Mouse (Mus musculus): ENCODE data around the gene Adamts10.

Adamts10 gene

GRCm38 (mm10) chr17:33523918-33524755 lies at the start of gene Adamts10:
TSS of gene Adamts10 (plus strand) at chr17:33524204.
- peak; percentile 90 for DNase-seq (ENCODE audit: low read depth)

DNA sequence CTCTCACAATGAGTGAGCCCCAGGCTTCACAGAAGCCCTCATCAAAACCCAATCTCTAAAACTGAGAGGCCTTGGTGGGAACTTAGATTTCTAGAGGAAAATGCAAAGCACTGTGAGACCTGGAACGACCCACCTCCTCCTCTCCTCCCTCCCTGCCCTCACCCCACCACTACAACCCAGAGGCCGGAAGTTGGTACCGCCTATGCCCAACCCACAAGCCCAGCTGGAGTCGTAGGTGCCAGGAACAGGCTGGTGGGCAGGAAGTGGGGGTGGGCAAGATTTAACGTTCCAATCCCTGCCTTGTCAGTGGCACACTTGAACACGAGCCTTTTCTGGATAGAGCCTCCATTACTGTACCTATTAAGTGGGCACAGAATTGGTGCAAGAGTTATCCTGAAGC lies 40.0 kb upstream of the Adamts10 start:
- peak; percentile 66 for DNase-seq (ENCODE audit: low read depth)

GRCm38 (mm10) chr17:33487211-33487610 lies 36.8 kb upstream of the Adamts10 start:
- no peak for DNase-seq (ENCODE audit: low read depth)

GRCm38 (mm10) chr17:33487652-33488051 lies 36.4 kb upstream of the Adamts10 start:
- DNase-seq (ENCODE audit: low read depth) = no peak

- no peak for DNase-seq (ENCODE audit: low read depth)
Observed at GRCm38 (mm10) chr17:33491371-33491770, 32.6 kb upstream of the Adamts10 start.

GRCm38 (mm10) chr17:33493065-33493464 lies 30.9 kb upstream of the Adamts10 start:
- peak; percentile 71 for DNase-seq (ENCODE audit: low read depth)

DNA sequence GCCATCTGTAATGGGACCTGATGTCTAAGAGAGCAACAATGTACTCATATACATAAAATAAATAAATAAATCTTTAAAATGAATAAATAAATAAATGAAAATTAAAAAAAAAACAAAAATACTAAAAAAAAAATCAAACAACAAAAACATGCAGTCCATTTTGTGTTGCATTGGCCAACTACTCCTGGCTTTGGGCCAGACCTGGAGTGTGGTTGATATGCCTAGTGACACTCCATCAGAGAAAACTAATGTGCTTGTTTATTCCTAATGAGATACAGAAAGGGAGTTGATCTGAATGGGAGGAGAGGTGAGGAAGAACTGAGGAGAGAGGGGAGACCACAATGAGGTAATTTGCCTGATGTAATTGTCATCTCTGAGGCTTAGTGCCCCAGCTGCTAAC lies 29.4 kb upstream of the Adamts10 start:
- peak; percentile 6 for DNase-seq (ENCODE audit: low read depth)

GRCm38 (mm10) chr17:33498918-33499317 lies 25.1 kb upstream of the Adamts10 start:
- no peak for DNase-seq (ENCODE audit: low read depth)

DNA sequence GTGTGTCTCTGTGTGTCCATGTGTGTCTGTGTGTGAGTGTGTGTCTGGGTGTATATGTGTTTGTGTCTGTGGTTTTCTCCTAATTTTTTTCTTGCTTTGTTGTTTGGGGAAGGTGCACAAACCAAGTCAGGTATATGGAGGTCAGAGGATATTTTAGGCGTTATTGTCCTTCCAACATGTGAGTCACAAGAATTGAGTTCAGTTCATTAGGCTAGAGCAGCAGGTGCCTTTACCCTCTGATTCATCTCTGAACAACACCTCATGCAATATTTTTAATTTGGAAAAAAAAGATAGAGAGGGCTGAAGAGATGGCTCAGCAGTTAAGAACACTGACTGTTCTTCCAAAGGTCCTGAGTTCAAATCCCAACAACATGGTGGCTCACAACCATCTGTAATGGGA lies 15.6 kb upstream of the Adamts10 start:
- no peak for DNase-seq (ENCODE audit: low read depth)

DNA sequence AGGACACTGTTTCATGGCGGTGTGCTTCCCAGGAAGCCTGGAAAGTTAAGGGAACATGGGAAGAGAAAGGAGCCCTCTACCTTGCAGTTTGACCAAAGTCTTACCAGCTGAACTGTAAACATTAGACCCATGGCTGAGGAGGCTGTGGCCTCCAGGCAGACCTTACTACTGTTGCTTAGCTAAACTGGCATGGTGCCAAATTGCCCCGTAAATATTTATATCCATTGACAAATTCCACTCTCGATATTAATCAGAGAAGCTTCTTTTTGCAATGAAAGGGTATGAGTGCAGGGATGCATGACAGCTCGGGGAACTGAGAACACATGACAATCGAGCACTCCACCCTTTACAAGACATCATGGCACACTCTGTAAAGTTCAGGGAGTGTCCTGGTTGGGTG lies 13.8 kb upstream of the Adamts10 start:
- DNase-seq (ENCODE audit: low read depth) = no peak

DNA sequence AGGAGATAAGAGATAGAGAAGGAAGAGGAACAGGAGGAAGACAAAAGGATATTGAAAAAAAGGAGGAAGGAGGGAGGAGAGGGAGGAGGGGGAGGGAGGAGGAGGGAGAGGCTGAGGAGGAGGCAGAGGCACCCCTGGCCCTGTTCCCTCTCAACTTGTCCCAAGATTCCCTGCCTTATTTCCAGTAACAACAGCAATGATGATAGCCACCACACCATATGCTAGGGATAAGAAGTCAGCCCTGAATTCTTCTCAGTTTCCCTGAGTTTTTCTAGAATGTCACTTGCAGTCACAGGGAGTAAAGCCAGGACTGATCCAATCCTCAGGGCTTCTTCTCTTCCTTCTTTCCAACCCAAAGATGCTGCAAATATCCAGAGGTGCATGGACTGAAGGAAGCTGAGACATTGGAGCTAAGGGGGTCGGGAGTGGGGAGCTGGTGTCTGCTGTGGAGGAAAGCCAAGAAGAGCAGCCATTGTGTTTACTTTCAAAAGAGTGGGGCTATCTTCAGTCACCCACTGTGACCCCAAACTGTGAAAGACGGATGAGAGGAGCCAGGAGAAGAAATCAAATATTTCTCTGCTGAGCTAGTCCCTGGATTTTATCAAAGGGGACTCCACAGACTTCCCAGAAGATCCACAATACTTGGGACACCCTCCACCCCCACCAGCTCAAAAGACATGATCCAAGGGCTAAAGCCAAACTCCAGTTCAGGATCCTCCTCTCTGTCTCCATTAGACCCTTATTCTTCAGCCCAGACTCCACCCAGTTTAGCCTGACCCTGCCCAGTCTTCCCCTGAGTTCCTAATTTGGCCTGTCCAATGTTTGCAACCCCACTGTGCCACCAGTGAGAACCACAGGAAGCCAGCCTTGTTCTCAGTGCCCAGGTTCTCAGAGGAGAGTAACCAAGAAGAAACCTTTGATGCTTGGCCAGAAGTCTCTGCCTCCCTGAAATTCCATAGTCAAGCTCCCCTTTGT lies 11.3 kb upstream of the Adamts10 start:
- no peak for DNase-seq (ENCODE audit: low read depth)

DNA sequence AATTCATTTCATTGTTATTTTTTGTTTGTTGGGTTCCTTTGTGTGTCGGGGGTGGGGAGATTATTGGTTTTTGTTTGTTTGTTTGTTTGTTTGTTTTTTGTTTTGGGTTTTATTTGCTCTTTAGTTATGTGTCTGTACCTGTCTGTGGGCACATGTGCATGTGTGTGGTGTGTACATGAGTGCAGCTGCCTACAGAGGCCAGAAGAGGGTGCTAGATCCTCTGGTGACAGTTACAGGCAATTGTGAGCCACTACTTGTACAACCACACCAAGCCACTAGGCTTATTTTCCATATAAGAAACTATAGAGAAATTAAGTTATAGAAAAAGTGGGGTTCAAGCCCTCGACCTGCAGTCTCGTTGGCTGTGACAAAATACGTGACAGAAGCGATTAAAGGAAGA lies 10.1 kb upstream of the Adamts10 start:
- DNase-seq (ENCODE audit: low read depth) = peak; percentile 80

DNA sequence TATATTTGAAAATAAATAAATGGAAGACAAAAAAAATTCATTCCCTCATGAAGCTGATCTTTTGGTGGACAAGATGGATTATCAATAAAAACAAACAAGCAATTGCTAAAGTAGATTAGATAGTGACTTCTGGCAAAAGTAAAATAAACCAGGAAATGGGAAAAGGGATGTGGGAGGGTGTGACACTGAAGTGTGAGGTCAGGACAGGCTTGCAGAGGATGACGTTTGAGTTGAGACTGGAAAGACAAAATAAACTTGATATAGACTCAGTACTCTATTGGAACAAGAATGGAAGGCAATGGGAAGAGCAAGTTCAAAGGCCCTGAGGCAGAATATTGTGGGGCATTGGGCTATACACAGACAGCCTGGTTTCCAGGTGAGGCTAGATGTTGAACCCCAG lies 3.6 kb upstream of the Adamts10 start:
- DNase-seq (ENCODE audit: low read depth) = no peak

- DNase-seq (ENCODE audit: low read depth) = no peak
Observed at GRCm38 (mm10) chr17:33523431-33523917, 530 bp upstream of the Adamts10 start.

DNA sequence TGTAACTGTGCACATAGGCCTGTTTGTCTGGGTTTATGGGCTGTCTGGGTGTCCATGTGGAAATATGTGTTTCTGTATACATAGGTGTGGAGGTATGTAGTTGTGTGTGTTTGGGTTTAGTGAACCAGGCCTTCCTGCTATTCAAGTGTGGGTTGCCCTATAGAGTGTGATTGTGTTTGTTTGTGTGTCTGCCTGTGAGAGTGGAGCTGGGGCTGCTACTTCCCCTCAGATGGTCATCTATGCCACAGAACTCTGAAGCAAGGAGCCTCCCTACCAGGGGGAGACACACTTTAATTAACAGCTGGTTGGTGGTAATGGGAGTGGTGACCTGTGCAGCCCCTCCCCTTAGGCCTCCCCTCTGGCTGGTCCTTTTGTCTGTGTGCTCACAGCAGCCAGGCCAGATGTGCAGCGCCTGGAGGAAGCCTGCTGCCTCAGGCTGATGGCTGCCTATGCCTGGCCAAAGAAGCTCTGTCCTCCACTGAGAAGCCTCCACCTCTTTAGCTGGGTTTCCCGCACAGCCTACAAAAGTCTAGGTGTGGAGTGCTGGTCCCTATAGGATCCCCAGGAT lies 886 bp downstream of the Adamts10 start:
- peak; percentile 75 for DNase-seq (ENCODE audit: low read depth)

GRCm38 (mm10) chr17:33526506-33526905 lies 2.5 kb downstream of the Adamts10 start:
- no peak for DNase-seq (ENCODE audit: low read depth)

- DNase-seq (ENCODE audit: low read depth) = peak; percentile 73
Observed at GRCm38 (mm10) chr17:33539106-33539675, 15.2 kb downstream of the Adamts10 start.

DNA sequence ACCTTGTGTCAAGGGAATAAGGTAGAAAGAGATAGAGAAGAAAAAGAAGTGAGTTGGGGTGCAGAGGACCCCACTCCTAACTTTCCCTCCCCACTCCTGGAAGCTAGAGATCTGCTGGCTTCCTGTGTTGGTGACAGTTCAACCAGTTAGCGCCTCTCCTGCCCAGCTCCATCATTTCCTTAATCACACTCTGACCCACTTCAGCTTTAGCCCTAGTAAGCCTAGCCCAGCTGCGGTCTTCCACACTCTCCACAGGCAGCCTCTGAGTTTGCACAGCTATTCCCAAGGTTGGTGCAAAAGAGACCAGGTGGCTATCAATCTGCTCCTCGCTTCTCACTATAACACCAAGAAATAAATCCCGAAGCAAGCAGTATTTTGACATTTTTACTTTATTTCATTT lies 15.9 kb downstream of the Adamts10 start:
- no peak for DNase-seq (ENCODE audit: low read depth)

GRCm38 (mm10) chr17:33549212-33549611 lies 25.2 kb downstream of the Adamts10 start:
- no peak for DNase-seq (ENCODE audit: low read depth)

DNA sequence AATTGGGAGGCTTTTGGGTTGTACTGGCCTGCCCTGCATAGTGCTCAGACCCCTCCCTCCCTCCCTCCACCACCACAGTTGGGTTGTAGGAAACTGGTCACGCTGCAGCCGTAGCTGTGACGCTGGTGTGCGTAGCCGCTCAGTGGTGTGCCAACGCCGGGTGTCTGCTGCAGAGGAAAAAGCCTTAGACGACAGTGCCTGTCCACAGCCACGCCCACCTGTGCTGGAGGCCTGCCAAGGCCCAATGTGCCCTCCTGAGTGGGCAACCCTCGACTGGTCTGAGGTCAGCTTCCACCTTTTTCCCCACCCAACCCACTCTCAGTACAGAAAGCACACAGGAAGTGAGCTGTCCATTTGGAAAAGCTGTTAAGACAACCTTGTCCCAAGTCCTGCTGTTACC lies 26.4 kb downstream of the Adamts10 start:
- no peak for DNase-seq (ENCODE audit: low read depth)

DNA sequence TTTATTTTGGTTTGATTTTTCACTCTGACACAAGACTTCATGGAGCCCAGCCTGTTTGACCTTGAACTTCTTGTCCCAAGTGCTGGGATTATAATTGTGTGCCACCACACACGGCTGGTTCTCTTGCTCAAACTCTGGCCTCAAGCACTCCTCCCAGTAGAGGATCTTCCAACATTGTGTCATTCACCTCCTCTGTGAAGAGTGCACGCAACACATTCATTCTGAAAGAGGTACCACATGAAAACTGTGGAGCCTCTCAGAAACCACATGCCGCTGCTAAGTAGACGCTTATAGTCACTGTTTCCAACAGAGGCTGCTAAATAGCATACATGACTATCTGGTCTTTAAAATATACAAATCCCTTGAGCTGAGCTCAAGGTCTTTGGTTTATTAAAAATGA lies 28.1 kb downstream of the Adamts10 start:
- no peak for DNase-seq (ENCODE audit: low read depth)

GRCm38 (mm10) chr17:33552964-33553363 lies 29.0 kb downstream of the Adamts10 start:
- DNase-seq (ENCODE audit: low read depth) = peak; percentile 42

Data from 416B (cell line).